Mouse (Mus musculus) embryo, embryonic 10 days (tissue): ENCODE measurements at regions not wholly inside any gene's neighbourhood (a gene's known extent, or its start where the extent isn't known, plus 50 kb on each side); places are given as distances from the start of the nearest gene placed in this dataset.
A peak's percentile ranks its signal among the peaks of the same experiment; 100 is the strongest.

Experiments
- DNase-seq: peaks from one replicate; pipeline ENCODE4 v3.0.0-alpha.2; 2015; ENCODE audit warnings: low spot score

- no peak for DNase-seq
Measured at GRCm38 (mm10) chr8:53954476-53955158, 122.8 kb upstream of the Vegfc start.

GRCm38 (mm10) chr8:53956148-53956547 is 121.3 kb upstream of the Vegfc start:
- DNase-seq: no peak

GRCm38 (mm10) chr8:53958548-53958947 is 118.9 kb upstream of the Vegfc start:
- DNase-seq: no peak

GRCm38 (mm10) chr8:53962993-53963392 is 114.4 kb upstream of the Vegfc start:
- no peak for DNase-seq

GRCm38 (mm10) chr8:53984296-53984695 is 93.1 kb upstream of the Vegfc start:
- no peak for DNase-seq

GRCm38 (mm10) chr8:53985685-53986084 is 91.7 kb upstream of the Vegfc start:
- DNase-seq: no peak

GRCm38 (mm10) chr8:53994208-53994607 is 83.2 kb upstream of the Vegfc start:
- no peak for DNase-seq

GRCm38 (mm10) chr8:53997461-53997860 is 79.9 kb upstream of the Vegfc start:
- no peak for DNase-seq

- no peak for DNase-seq
Measured at GRCm38 (mm10) chr8:54002948-54003347, 74.5 kb upstream of the Vegfc start.

GRCm38 (mm10) chr8:54014096-54014495 is 63.3 kb upstream of the Vegfc start:
- DNase-seq: no peak

GRCm38 (mm10) chr8:54018535-54019165 is 58.8 kb upstream of the Vegfc start:
- peak; percentile 28 for DNase-seq
